Mouse (Mus musculus): ENCODE results near the gene Tmem158.

The Tmem158 gene

DNA sequence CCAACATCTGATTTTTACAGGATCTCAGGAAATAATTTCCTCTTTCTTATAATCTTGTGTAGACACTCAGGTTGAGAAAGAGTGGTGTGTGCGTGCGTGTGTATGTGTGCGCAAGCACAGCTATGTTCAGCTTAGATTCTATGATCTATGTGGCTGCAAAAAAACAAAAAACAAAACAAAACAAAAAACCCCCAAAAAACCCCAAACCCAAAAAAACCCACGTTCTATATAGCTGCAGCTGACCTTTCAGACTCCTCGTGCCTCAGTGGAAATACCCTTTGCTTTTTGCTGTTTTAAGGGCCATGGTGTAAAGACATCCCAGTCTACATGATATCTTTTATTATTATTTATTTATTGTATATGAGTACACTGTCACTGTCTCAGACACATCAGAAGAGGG is 19.4 kb downstream of the Tmem158 start:
- TF ChIP-seq POU5F1 (IDR thresholded peaks at IDR 0.05; ENCODE audit: borderline replicate concordance, low read length) (no peak), CTCF (conservative IDR thresholded peaks at IDR 0.05; ENCODE audit: low read length) (no peak), NANOG (IDR thresholded peaks at IDR 0.05; ENCODE audit: borderline replicate concordance, low read length) (no peak)
- peaks cover 7% of the 10 kb centered on the region for H3K27me3 ChIP-seq (ENCODE audit: insufficient read depth, low read length)
- peaks cover 4% of the 10 kb centered on the region; the same call in 1 of the 2 replicates for H3K4me1 ChIP-seq (replicated peaks; ENCODE audit: low read depth, low read length)
- no peaks in the 10 kb centered on the region for H3K36me3 ChIP-seq (ENCODE audit: insufficient read depth, low read length)
- H3K9me3 ChIP-seq (ENCODE audit: low read length): no peaks in the 10 kb centered on the region
- H3K4me3 ChIP-seq (replicated peaks; ENCODE audit: low read length): no peak overlapping the region

DNA sequence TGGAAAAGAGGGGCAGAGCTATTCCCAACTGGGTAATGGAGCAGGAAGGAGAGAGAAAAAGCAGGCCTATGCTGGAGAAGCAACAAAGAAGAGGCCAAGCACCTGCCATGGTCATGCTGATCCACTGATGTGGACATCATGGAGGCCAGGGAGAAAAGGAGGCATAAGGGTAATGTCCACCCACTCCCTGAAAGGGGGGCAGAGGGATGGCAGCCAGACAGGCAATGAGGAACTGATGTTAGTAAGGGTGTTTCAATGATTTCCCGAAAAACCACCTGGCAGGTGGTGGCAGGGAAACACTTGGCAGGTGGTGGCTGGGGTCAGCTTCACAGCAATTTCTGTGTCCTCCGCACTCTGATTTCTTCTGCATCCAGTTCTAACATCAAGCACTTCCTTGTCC is 19.8 kb downstream of the Tmem158 start:
- Histone ChIP-seq H3K27me3 (ENCODE audit: insufficient read depth, low read length) (peaks cover 7% of the 10 kb centered on the region), H3K4me1 (replicated peaks; ENCODE audit: low read depth, low read length) (peaks cover 4% of the 10 kb centered on the region; the same call in 1 of the 2 replicates), H3K4me3 (replicated peaks; ENCODE audit: low read length) (no peak overlapping the region), H3K9me3 (ENCODE audit: low read length) (no peaks in the 10 kb centered on the region), H3K36me3 (ENCODE audit: insufficient read depth, low read length) (no peaks in the 10 kb centered on the region)
- TF ChIP-seq POU5F1 (IDR thresholded peaks at IDR 0.05; ENCODE audit: borderline replicate concordance, low read length) (no peak), CTCF (conservative IDR thresholded peaks at IDR 0.05; ENCODE audit: low read length) (no peak), NANOG (IDR thresholded peaks at IDR 0.05; ENCODE audit: borderline replicate concordance, low read length) (no peak)

DNA sequence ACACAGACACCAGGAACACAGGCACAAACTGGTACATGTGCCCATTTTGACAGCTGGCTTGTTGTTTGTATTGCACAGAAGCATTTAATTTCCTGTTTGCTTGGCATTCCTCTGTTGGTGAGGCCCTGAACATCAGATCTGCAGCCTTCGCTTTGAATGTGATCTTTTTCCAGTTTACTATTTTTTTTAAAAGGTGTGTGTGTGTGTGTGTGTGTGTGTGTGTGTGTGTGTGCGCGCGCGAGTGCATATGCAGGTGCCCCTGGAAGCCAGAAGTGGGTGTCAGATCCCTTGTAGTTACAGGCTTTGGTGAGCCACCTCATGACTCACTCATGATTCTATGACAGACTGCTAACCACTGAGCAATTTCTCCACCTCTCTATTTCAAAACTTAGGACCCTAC is 20.3 kb downstream of the Tmem158 start:
- H3K36me3 ChIP-seq (ENCODE audit: insufficient read depth, low read length): no peaks in the 10 kb centered on the region
- no peak overlapping the region for H3K4me3 ChIP-seq (replicated peaks; ENCODE audit: low read length)
- no peaks in the 10 kb centered on the region for H3K9me3 ChIP-seq (ENCODE audit: low read length)
- H3K27me3 ChIP-seq (ENCODE audit: insufficient read depth, low read length): peaks cover 7% of the 10 kb centered on the region
- H3K4me1 ChIP-seq (replicated peaks; ENCODE audit: low read depth, low read length): peaks cover 4% of the 10 kb centered on the region; the same call in 1 of the 2 replicates
- TF ChIP-seq POU5F1 (IDR thresholded peaks at IDR 0.05; ENCODE audit: borderline replicate concordance, low read length) (no peak), NANOG (IDR thresholded peaks at IDR 0.05; ENCODE audit: borderline replicate concordance, low read length) (no peak), CTCF (conservative IDR thresholded peaks at IDR 0.05; ENCODE audit: low read length) (no peak)

DNA sequence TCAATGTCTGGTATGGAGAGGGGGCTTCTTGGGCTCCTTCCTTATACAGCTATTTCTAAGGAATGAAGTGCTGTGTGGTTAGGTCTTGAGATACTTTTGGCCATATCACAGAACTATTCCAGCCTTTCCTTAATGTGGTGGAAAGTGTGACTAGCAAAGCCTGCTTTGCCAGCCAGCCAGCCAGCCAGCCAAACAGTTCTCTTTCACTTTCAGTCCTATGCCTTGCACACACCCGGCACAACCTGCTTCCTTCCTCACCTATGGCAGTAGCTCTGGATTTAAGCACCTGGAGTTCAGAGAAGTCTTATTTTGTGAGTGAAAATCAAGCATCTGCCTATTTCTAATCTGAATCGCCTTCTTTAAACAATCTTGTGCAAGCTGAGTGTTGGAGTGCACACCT is 20.9 kb downstream of the Tmem158 start:
- Histone ChIP-seq H3K4me1 (replicated peaks; ENCODE audit: low read depth, low read length) (peaks cover 4% of the 10 kb centered on the region; the same call in 1 of the 2 replicates), H3K36me3 (ENCODE audit: insufficient read depth, low read length) (no peaks in the 10 kb centered on the region), H3K4me3 (replicated peaks; ENCODE audit: low read length) (no peak overlapping the region), H3K9me3 (ENCODE audit: low read length) (no peaks in the 10 kb centered on the region), H3K27me3 (ENCODE audit: insufficient read depth, low read length) (peaks cover 7% of the 10 kb centered on the region)
- TF ChIP-seq NANOG (IDR thresholded peaks at IDR 0.05; ENCODE audit: borderline replicate concordance, low read length) (no peak), CTCF (conservative IDR thresholded peaks at IDR 0.05; ENCODE audit: low read length) (no peak)

DNA sequence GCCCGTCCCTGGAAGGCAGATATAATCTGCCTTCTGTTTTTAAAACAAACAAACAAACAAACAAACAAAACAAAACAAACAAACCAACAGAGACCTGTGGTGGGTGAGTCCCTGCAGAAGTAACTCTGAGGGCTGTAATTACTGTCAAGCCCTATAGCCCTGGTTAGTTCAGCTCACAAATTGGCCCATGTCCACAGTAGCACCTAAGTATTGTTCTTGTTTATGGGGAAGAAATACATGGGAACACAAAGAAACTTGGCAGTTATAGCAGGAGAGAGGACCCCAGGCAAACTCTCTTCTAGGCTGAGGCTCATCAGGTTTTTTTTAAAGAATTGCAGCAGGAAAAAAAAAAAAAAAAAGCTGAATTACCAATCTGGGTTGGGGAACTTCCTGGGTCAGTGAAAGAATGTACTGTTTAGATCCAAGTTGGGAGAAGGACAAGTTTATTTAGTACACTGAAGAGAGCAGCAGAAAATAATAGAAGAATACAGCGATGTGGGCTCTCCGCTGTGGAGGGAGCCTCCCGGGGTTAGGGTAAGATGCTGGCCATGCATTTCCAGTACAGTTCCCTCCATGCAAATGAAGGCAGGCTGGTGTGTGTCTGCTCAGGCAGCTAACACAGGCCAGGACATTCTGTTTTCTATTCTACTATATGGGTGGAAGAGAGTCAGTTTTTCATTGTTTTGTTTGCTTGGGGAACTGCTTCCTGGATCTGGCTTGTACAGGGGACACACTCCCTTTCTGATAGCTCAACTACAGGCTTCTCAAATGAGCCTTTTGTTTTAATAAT is 22.1 kb downstream of the Tmem158 start:
- Histone ChIP-seq H3K27me3 (ENCODE audit: insufficient read depth, low read length) (peaks cover 7% of the 10 kb centered on the region), H3K9me3 (ENCODE audit: low read length) (no peaks in the 10 kb centered on the region), H3K36me3 (ENCODE audit: insufficient read depth, low read length) (no peaks in the 10 kb centered on the region), H3K4me1 (replicated peaks; ENCODE audit: low read depth, low read length) (peaks cover 4% of the 10 kb centered on the region; the same call in 1 of the 2 replicates), H3K4me3 (replicated peaks; ENCODE audit: low read length) (no peak overlapping the region)
- TF ChIP-seq CTCF (conservative IDR thresholded peaks at IDR 0.05; ENCODE audit: low read length): no peak
- TF ChIP-seq POU5F1 (IDR thresholded peaks at IDR 0.05; ENCODE audit: borderline replicate concordance, low read length): no peak
- no peak for TF ChIP-seq NANOG (IDR thresholded peaks at IDR 0.05; ENCODE audit: borderline replicate concordance, low read length)

DNA sequence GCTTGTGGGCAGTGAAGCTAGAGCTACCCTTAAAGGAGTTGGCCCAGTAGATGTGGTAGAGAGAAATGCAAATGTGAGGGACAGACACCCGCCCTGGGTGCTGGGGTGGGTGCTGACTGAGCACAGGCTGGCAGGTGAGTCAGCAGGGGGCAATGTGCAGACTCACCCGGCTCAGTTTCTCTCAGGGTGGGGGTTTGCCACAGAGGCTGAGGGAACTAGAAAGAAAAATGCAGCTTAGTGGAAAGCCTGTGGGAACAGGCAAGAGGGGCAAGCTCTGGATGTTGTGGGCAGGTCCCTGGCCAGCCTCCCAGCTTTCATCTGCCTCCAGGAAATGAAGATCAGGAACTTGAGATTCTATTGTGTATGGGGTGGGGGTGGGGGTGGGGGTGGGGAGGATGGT is 22.8 kb downstream of the Tmem158 start:
- Histone ChIP-seq H3K4me3 (replicated peaks; ENCODE audit: low read length) (no peak overlapping the region), H3K36me3 (ENCODE audit: insufficient read depth, low read length) (no peaks in the 10 kb centered on the region), H3K4me1 (replicated peaks; ENCODE audit: low read depth, low read length) (peaks cover 4% of the 10 kb centered on the region; the same call in 1 of the 2 replicates), H3K9me3 (ENCODE audit: low read length) (no peaks in the 10 kb centered on the region), H3K27me3 (ENCODE audit: insufficient read depth, low read length) (no peaks in the 10 kb centered on the region)
- TF ChIP-seq CTCF (conservative IDR thresholded peaks at IDR 0.05; ENCODE audit: low read length) (no peak), NANOG (IDR thresholded peaks at IDR 0.05; ENCODE audit: borderline replicate concordance, low read length) (no peak), POU5F1 (IDR thresholded peaks at IDR 0.05; ENCODE audit: borderline replicate concordance, low read length) (no peak)

DNA sequence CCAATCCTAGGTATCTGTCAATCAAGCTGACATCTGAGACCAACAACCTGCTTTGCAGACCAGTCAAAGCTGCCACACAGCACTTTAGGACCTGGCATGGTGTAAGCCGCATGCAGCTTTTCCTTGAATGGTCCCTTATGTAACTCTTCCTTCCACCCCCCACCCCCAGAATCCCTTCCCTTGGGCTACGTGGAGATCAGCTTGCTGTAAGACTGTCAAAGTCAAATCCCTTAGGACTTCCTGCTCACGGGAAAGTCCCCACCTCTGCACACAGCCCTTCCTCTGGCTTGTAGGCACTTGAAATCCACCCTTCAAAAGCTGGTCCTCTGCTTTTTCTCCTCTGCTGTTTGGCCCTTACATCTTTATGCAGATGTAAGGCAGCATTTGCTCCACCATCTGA is 24.9 kb downstream of the Tmem158 start:
- Histone ChIP-seq H3K27me3 (ENCODE audit: insufficient read depth, low read length) (no peaks in the 10 kb centered on the region), H3K36me3 (ENCODE audit: insufficient read depth, low read length) (no peaks in the 10 kb centered on the region), H3K9me3 (ENCODE audit: low read length) (no peaks in the 10 kb centered on the region), H3K4me1 (replicated peaks; ENCODE audit: low read depth, low read length) (peaks cover 4% of the 10 kb centered on the region; the same call in 1 of the 2 replicates), H3K4me3 (replicated peaks; ENCODE audit: low read length) (no peak overlapping the region)
- no peak for TF ChIP-seq NANOG (IDR thresholded peaks at IDR 0.05; ENCODE audit: borderline replicate concordance, low read length)

DNA sequence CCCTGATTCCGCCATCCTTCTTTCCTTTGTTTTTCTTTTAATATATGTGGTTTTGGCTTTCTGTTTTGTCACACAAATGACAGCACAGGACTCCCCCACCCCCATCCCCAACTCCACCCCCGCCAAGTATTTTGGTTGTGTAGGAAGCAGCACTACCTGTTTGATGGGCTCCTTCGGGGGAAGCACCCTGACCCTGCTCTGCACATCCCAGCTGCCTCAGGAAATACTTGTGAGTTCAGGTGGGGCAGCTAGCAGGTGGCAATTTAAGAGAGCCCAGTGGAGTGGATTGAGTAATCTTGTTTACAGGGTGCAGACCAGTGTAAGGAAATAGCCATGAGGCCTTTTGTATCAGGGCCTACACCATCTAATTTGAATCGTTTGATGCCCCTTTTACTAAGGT is 30.7 kb downstream of the Tmem158 start:
- no peaks in the 10 kb centered on the region for H3K36me3 ChIP-seq (ENCODE audit: insufficient read depth, low read length)

DNA sequence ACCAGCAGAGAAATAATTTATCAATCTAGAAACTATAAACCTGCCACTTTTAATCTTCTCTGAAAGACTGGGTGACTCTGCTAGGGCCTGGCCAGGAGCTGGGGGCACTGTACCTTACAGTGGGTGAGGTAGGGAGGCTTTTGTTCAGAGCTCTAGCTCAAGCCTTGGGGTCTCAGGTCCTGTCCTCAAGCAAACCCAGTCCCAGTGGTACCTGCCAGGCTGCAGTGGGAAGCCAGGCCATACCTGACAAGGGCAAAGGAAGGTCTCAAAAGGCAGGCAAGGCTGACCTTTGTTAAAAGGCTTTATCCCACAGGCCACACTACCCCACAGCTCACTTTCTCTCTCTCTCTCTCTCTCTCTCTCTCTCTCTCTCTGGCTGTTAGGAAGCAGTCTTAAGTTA is 31.9 kb downstream of the Tmem158 start:
- H3K4me1 ChIP-seq (replicated peaks; ENCODE audit: low read depth, low read length): no peaks in the 10 kb centered on the region
- H3K9me3 ChIP-seq (ENCODE audit: low read length): peaks cover 42% of the 10 kb centered on the region
- no peaks in the 10 kb centered on the region for H3K27me3 ChIP-seq (ENCODE audit: insufficient read depth, low read length)
- TF ChIP-seq NANOG (IDR thresholded peaks at IDR 0.05; ENCODE audit: borderline replicate concordance, low read length): no peak
- TF ChIP-seq CTCF (conservative IDR thresholded peaks at IDR 0.05; ENCODE audit: low read length): no peak
- no peak for TF ChIP-seq POU5F1 (IDR thresholded peaks at IDR 0.05; ENCODE audit: borderline replicate concordance, low read length)
- H3K36me3 ChIP-seq (ENCODE audit: insufficient read depth, low read length): no peaks in the 10 kb centered on the region
- no peak overlapping the region for H3K4me3 ChIP-seq (replicated peaks; ENCODE audit: low read length)

More for the DNA sequence above, 30.7 kb downstream of the Tmem158 start:
- no peaks in the 10 kb centered on the region for H3K4me1 ChIP-seq (replicated peaks; ENCODE audit: low read depth, low read length)
- no peak for TF ChIP-seq NANOG (IDR thresholded peaks at IDR 0.05; ENCODE audit: borderline replicate concordance, low read length)
- H3K27me3 ChIP-seq (ENCODE audit: insufficient read depth, low read length): no peaks in the 10 kb centered on the region
- no peak overlapping the region for H3K4me3 ChIP-seq (replicated peaks; ENCODE audit: low read length)
- H3K9me3 ChIP-seq (ENCODE audit: low read length): peaks cover 38% of the 10 kb centered on the region

Measured in E14TG2a.4 (cell line).